Mouse (Mus musculus) CH12.LX (cell line): ENCODE data around the gene Mlxipl.

Source experiments
- POLR2A ChIP-seq: IDR thresholded peaks from 2 replicates; pipeline ENCODE4 v1.6.1; 2011; ENCODE audit warnings: low read depth, mild to moderate bottlenecking, improper control_type of control experiment, low read length
- SIN3A ChIP-seq: IDR thresholded peaks from 2 replicates; pipeline ENCODE4 v1.6.1; 2012; ENCODE audit warnings: low read length, improper control_type of control experiment, inconsistent platforms

DNA sequence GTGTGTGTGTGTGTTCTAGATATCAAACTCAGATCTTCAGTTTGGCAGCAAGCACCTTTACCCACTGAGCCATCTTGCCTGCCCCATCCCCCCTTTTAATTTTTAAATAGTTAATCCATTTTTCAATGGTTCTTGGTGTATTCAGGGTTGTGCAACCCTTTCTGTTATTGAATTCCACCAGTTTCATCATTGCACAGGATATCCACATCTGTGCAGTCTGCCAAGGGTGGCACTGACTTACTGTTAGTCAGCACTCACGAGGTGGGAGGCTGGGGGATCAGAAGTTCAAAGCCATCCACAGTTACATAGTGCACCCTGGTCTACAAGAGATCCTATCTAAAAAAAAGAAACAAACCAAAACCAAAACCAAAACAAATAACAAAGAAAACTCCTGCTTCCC is 11.3 kb downstream of the Mlxipl start:
- no peak for TF ChIP-seq POLR2A
- TF ChIP-seq SIN3A: no peak
